Mouse (Mus musculus) urinary bladder, postnatal 14 days (tissue): ENCODE measurements around the gene Adsl.
"Not testable (repeated sequence)": the region's sequence is repeated elsewhere in the genome, so short reads cannot be mapped to it uniquely, and the experiment has no call there.

Source experiments
- DNase-seq: peaks from one replicate; pipeline ENCODE4 v3.0.0; 2021; ENCODE audit warnings: low spot score

Adsl gene

DNA sequence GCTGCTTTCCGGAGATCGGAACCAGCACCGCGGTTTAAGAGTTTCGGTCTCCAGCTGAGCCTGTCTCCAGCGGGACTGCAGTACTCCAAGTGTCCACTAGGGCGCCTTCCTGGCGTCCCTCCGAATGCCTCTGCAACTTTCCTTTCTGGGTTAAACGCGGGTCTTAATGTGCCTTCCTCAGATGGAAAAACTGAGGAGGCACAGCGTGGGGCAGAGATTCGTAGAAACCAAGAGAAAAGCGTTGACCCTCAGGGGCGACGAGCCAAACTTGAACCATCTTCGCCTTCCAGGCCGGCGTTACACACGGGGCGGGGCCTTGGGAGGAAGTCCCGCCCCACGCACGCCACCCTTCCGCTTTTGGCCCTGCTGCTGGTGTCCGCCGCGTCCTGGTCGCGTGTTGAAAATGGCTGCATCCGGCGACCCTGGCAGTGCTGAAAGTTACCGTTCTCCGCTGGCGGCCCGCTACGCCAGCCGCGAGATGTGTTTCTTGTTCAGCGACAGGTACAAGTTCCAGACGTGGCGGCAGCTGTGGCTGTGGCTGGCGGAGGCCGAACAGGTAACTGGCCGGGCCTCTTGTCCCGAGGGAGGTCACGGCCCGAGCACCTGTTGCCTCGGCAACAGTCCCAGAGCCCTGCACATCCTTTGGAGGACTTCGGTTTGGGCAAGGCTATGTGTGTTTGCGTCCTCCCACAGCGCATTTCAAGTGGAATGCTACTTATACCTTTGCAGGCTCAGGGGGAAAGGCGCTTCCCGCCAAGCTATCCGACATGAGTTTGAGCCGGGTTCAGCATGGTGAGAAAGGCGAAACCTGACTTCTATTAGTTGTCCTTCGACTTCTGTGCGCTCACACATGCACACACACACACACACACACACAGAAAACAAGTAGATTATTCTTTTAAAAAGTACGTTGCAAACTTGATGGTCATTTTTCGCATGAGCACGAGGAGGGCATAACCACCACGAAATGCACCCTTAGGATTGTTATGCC is at the start of gene Adsl:
TSS of gene Adsl (plus strand) at position 346 of the 991 bp plus-strand sequence.
- DNase-seq, result peak; percentile 89

DNA sequence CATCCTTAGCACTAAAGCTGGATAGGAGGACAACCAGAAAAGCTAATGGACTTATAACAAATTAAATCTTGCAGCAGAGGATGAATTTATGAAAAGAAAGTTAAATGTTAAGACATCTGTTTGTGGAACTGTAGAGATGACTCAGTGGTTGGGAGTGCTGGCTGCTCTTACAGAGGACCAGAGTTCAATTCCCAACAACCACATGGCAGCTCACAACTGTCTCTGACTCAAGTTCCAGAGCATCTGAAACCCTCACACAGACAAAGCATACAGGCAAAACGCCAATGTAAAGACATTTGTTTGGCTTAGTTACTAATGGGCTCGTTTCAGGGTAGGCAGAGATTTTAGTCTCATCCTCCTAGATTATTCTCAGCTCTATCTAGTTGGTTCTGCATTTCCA is 48.5 kb upstream of the Adsl start:
- DNase-seq, result no peak

- no peak for DNase-seq
These were observed 46.3 kb upstream of the Adsl start for GRCm38 (mm10) chr15:80901806-80902513.

- not testable (repeated sequence) for DNase-seq
These were observed 43.5 kb upstream of the Adsl start for GRCm38 (mm10) chr15:80904776-80905175.

DNA sequence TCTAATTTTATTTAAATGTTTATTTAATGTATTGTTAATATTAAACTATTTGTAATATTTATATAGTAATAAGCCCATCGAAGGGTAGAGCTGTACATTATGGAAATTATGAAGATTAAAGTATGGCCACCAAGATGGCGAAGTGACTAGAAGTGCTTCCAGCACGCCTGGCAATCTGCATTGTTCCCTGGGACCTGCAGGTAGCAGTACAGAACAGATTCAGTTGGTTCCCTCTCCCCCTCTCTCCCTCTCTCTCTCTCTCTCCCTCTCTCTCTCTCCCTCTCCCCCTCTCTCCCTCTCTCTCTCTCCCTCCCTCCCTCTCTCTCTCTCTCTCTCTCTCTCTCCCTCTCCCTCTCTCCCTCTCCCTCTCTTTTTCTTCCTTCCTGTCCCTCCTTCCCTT is 38.1 kb upstream of the Adsl start:
- no peak for DNase-seq

- DNase-seq, result no peak
These were observed 37.3 kb upstream of the Adsl start for GRCm38 (mm10) chr15:80910790-80911531.

DNA sequence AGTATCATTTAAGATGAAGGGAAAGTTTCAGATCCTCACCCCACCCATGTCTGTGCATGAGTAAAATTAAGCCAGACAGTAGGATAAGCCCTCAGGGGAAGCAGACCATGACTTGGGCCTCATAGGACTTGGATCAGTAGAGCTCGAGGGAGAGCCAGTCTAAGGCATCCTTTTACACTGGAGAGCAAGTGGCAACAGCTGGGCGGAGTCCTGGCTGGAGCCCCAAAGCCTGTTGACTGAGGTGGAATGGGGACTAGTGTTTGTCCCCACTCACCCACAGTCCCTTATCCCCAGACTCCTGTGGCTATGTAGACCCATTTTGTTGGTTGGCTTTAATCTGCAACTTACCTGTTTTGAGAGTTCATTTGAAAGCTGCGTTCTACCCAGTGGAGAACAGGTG is 36.1 kb upstream of the Adsl start:
- DNase-seq, result no peak

- DNase-seq, result no peak
These were observed 34.5 kb upstream of the Adsl start for GRCm38 (mm10) chr15:80913803-80914202.

DNA sequence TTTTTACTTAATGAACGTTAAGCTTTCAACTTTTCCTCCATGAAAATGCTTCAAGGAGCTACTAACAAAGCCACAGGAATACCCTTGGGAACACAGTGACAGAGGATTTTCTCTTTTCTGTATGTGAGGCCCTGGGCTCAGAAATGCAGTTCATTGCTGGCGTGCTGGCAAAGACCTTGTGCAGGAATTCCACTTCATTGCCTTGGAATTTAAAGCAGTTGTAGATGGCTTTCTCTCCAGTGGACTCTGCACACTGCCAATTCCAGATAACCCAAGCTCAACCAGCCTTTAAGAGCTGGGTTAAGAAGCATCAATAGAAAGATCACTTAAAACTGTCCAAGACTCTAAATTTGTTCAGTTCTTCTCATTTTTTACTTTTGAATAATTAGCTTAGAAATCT is 32.4 kb upstream of the Adsl start:
- DNase-seq, result peak; percentile 20

DNA sequence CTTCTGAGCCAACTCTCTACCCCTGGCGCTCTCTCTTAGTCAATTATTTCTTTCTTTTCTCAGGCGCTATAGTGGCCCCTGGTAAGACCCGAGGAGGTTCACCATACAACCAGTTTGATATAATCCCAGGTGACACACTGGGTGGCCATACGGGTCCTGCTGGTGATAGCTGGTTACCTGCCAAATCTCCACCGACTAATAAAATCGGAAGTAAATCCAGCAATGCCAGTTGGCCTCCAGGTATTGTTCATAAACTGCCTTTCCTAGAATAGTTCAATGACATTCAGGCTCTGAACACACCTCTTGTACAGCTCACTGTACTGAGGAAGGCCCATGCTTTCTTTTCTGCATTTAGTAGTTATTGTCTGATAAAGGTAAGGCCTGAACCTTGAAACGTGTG is 31.7 kb upstream of the Adsl start:
- DNase-seq, result no peak

GRCm38 (mm10) chr15:80920346-80920745 is 27.9 kb upstream of the Adsl start:
- DNase-seq, result no peak

DNA sequence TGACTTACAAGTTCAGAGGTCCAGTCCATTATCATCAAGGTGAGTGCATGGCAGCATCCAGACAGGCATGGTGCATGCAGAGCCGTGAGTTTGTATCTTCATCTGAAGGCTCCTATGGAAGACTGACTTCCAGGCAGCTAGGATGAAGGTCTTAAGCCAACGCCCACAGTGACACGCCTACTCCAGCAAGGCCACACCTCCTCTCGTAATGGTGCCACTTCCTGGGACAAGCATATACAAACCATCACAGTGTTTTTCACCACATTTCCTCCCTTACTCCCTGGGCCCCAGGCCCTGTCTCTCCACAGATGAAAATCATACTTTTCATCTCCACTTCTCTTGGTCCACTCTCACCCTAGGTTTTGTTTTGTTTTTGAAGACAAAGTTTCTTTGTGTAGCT is 26.5 kb upstream of the Adsl start:
- no peak for DNase-seq

GRCm38 (mm10) chr15:80924211-80924610 is 24.1 kb upstream of the Adsl start:
- DNase-seq, result no peak

GRCm38 (mm10) chr15:80928811-80929355 is 19.4 kb upstream of the Adsl start:
- DNase-seq, result no peak

DNA sequence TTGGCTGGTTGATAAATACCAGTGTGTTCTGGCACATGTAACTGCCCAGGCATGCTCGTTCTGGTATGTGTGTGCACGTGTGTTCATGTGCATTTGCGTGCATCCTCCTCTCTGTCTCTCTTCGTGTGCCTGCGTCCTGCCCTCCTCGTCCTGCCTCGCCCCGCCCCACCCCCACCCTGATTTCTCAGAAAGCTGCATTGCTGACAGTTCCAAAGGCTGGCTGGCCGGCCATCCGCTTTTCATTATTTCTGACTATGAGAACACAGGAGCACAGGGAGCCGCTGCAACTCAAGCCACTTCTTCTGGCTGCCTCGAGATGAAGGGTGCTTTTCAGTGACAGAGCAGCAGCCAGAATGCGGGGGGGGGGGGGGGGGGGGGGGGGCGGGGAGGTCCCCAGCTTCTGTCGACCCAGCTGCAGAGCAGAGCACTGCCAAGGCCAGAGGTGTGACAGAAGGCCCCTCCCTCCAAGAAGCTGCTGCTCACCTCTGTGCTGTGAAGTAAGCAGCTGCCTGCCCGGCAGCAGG is 18.2 kb upstream of the Adsl start:
- DNase-seq, result no peak

DNA sequence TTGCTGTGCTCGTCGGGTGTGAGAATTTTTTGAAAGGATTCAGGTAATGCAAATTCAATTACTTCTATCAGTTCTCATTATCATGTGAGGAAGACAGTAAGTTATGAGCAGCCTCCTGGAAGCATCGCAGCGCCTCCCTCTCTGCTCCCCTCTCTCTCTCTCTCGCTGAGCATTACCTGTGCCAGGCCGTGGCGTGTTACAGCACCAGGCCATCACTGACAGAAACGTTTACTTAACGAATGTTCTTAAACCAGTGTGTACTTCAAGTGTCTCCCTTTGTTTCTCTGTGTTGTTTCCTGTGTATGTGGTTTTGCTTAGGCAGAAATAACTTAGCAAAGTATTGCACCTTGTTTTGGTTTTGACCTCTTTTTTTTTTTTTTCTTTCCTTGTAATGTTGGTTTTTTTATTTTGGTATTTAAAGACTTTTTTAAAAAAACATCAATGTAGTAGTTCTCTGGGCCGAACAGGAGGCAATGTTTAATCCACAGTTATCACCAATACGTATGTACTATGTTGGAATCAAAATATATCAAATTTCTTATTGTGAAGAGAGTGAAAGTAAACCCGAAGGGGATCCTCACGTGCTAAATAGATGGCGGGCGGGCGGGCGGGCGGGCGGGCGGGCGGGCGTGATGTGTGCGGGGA is 17.5 kb upstream of the Adsl start:
- DNase-seq, result not testable (repeated sequence)

DNA sequence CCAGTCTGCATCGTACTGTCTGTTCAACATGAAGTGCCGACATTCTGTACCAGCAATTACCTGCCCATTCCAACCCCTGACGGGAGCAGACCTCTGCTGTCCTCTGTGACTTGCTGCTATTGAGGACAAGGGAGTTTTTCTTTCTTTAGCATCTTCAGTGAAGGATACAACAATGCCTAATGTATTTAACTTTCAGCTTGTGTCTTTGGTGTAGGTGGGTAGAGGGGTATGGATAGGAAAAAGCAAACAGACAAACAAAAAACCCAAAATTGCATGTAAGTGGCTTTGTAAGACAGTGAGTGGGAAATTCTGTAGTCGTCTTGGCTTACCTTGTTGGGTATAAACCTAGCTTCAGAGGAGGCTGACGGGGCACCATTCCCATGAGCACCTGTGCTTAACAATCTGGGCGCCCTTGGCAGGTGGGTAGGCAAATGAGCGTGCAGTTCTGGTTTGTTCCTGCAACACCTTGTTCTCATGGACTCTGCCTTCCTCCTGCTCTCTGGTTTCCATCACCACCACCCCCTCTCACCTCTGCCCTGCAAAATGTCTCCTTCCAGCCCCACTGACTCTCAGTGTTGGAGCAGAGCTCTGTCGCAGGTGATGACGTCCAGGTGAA is 16.8 kb upstream of the Adsl start:
- no peak for DNase-seq

GRCm38 (mm10) chr15:80934841-80935240 is 13.4 kb upstream of the Adsl start:
- no peak for DNase-seq

- DNase-seq, result no peak
These were observed 11.6 kb upstream of the Adsl start for GRCm38 (mm10) chr15:80936686-80937085.

DNA sequence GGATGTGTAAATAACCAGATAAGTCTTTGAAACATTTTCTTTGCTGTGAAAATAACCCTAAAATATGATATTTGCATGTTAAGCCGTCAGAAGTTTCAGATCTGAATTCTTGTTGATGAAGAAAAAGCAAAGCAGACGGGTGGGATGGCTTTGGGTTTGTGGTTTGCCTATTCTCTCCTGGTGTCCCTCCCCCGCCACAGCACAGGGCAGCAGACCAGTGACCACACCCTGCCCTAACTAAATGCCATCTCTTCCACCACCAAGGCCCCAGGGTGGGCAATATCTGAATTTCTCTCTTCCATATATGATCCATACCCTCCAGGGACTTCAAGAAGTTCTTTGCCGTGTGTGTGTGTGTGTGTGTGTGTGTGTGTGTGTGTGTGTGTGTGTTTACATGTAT is 9.7 kb upstream of the Adsl start:
- no peak for DNase-seq

GRCm38 (mm10) chr15:80939401-80939800 is 8.9 kb upstream of the Adsl start:
- no peak for DNase-seq
